Mouse (Mus musculus) stomach, embryonic 15.5 days (tissue): Measurements from ENCODE around the gene Cryzl1. TPM values are rescaled to one million over a fixed set of nuclear protein-coding genes. Genes with fewer than 3 reads are reported as not detected.

Experiments used
- ATAC-seq: fragments of 200-750 bp; cut with Nextera tagmentation; 2 replicates; pipeline ENCODE4 v1.8.0; 2017; ENCODE audit warnings: low read depth, moderate number of reproducible peaks, moderate TSS enrichment; ENCODE audit not compliant: insufficient read depth, low FRiP score
- H3K27ac ChIP-seq: fragments of 300-500 bp; sonication (generic); 2 replicates; pipeline ENCODE4 v1.5.1; 2015; ENCODE audit warnings: mild to moderate bottlenecking, inconsistent platforms
- H3K27me3 ChIP-seq: fragments of 300-500 bp; sonication (generic); replicated peaks from 2 replicates; pipeline ENCODE4 v1.6.1; 2015; ENCODE audit warnings: inconsistent platforms
- H3K36me3 ChIP-seq: fragments of 300-500 bp; sonication (generic); 2 replicates; pipeline ENCODE4 v1.6.1; 2015; ENCODE audit warnings: inconsistent platforms
- H3K4me1 ChIP-seq: fragments of 300-500 bp; sonication (generic); 2 replicates; pipeline ENCODE4 v1.6.1; 2015; ENCODE audit warnings: inconsistent platforms
- H3K4me2 ChIP-seq: fragments of 300-500 bp; sonication (generic); 2 replicates; pipeline ENCODE4 v1.6.1; 2015; ENCODE audit warnings: mild to moderate bottlenecking, inconsistent platforms
- H3K4me3 ChIP-seq: fragments of 300-500 bp; sonication (generic); replicated peaks from 2 replicates; pipeline ENCODE4 v1.5.1; 2015; ENCODE audit warnings: inconsistent platforms
- H3K9ac ChIP-seq: fragments of 300-500 bp; sonication (generic); 2 replicates; pipeline ENCODE4 v1.6.1; 2015; ENCODE audit warnings: inconsistent platforms
- H3K9me3 ChIP-seq: fragments of 300-500 bp; sonication (generic); 2 replicates; pipeline ENCODE4 v1.6.1; 2016; ENCODE audit warnings: inconsistent platforms
- WGBS: fragments of 180-500 bp; shearing (Covaris S2); methylation state at CpG from one replicate; pipeline ENCODE4 v1.1.7; 2015; 5-methylcytosine and 5-hydroxymethylcytosine counted together
- polyA plus RNA-seq: library from polyadenylated mRNA; unstranded; fragments of >200 nt; fragmentation: Nextera tagmentation; extraction: Ambion mirVana; gene quantifications from 2 replicates; pipeline ENCODE4 v1.2.1, GENCODE M21; 2015

The Cryzl1 gene
- polyA plus RNA-seq, 1 experiment from 2014 or later, result 67.6 TPM

DNA sequence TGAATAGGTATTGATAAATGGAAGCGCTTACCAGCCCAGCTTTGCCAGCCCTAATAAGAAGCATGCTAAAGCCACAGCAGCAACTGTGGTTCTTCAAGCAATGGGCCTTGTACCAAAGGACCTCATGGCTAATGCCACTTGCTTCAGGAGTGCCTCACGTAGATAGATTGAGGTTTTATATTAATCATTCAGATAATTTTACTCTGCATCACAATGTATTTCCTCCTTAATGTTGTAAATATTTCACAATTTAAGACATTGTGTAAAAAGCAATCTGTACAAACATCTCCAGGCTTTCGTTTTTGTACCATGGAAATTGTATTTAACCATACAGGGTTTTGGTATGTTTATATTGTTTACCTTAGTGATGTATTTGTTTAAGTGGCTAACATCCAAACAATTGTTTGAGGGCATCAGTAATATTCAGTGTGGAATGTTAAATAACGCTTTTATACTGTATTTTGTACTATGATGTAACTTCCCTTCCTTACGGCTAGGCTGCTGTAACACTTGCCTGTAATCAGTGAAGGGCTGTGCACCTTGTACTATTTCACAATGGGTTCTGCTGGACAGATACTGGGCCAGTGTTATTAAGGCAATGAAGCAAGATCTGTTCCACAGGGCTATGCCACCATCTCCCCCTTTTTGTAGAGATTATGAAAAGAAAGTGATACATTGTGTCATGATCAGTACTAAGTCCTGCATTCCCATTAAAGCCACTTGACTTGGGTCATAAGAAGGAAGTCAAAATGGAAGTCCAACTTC, 50.4 kb downstream of the Cryzl1 start:
- peaks cover 47% of the 10 kb centered on the region for H3K36me3 ChIP-seq
- WGBS, result 80% methylated on average over 5 of the region's 5 CpGs

DNA sequence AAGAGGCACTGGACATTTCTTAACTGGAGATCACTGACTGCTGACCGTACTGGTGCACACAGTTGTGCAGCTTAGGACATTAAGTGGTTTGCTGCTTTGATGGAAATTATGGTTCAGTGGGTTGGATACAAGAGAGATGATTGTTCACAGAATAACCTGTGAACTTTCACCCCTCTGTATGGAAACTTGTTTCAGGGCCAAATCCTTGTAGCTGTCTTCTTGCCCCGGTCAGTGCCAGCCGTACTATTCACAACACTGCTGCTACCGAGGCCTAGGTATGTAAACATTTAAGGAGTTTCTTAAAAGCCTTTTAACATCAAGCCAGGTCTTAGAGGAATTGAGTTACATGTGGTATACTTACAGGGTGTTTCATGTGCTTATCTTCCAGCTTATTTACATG, 54.3 kb downstream of the Cryzl1 start:
- Histone ChIP-seq H3K9ac (no peak overlapping the region), H3K4me3 (no peak overlapping the region), H3K9me3 (no peaks in the 10 kb centered on the region), H3K27me3 (no peaks in the 10 kb centered on the region), H3K4me1 (no peaks in the 10 kb centered on the region), H3K4me2 (no peak overlapping the region), H3K36me3 (peaks cover 57% of the 10 kb centered on the region), H3K27ac (no peak overlapping the region)
- ATAC-seq, result no peak
- 50% methylated on average over 4 of the region's 4 CpGs for WGBS

More for the DNA sequence above, 50.4 kb downstream of the Cryzl1 start:
- Histone ChIP-seq H3K27ac (no peak overlapping the region), H3K9me3 (no peaks in the 10 kb centered on the region), H3K4me2 (no peak overlapping the region), H3K4me3 (no peak overlapping the region), H3K4me1 (no peaks in the 10 kb centered on the region), H3K27me3 (no peaks in the 10 kb centered on the region), H3K9ac (no peak overlapping the region)
- ATAC-seq, result no peak

DNA sequence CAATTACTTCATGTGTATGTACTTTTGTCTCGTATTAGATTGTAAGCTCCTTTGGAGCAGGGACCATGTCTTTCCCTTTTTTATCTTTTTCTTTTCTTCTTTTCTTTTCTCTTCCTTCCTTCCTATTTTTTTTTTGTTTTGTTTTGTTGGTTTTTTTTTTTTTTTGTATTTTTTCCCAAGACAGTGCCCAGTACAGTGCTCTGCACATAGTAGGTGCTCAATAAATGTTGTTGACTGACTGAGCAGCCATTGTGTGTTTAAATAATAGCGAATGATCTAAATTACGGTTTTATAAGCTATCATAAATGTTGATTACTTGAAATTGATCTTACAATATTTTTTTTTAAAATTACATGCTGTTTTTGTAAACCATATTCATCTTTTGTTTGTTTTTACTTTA, 65.0 kb downstream of the Cryzl1 start:
- H3K4me3 ChIP-seq, result no peak overlapping the region

DNA sequence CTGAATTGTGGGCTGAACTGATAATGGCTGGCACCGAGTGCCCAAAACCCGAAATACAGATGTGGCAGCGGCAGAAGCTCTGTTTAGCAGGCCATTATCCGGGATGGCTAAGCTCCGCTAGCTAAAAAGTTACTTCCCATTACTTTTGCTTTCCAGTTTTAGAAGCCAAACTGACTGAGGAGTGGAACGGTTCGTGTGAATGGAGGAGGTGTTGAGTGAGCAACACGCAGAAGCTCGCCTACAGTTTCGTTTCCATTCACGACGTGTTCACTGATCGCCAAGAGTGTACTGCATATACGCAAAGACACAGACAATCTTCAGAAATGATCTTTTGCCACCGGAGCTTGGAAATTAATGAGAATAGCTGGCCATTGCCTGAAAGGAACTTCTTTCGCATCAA, 66.4 kb downstream of the Cryzl1 start:
- ATAC-seq, result no peak
- Histone ChIP-seq H3K4me2 (no peak overlapping the region), H3K9me3 (no peaks in the 10 kb centered on the region), H3K4me1 (no peaks in the 10 kb centered on the region), H3K9ac (no peak overlapping the region), H3K27ac (no peak overlapping the region), H3K4me3 (no peak overlapping the region), H3K27me3 (no peaks in the 10 kb centered on the region), H3K36me3 (peaks cover 64% of the 10 kb centered on the region)
- WGBS, result 92% methylated on average over 16 of the region's 16 CpGs

More for the DNA sequence above, 65.0 kb downstream of the Cryzl1 start:
- no peaks in the 10 kb centered on the region for H3K9me3 ChIP-seq
- no peak overlapping the region for H3K9ac ChIP-seq
- peaks cover 52% of the 10 kb centered on the region for H3K36me3 ChIP-seq
- H3K27ac ChIP-seq, result no peak overlapping the region
- WGBS, result 94% methylated on average over 3 of the region's 3 CpGs
- no peak overlapping the region for H3K4me2 ChIP-seq
- H3K27me3 ChIP-seq, result no peaks in the 10 kb centered on the region
- no peaks in the 10 kb centered on the region for H3K4me1 ChIP-seq
- no peak for ATAC-seq

DNA sequence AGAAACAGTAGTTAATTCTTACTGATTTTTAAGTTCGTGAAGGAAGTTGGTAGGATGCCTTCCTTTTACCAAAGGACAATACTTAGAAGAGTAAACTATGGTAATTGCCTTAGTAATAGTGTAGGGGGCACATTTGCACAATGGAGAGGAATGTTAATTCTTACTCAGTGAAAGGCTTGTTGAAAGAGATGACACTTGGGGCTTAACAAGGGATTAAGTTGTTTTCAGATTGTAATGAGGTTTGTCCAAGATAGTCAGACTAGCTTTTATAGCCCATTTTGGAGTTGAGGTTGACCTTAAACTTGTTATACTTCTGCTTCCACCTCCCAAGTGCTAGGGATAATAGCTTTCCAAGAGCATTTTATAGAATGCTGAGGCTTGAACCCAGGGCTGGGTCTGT, 67.4 kb downstream of the Cryzl1 start:
- ATAC-seq, result no peak

DNA sequence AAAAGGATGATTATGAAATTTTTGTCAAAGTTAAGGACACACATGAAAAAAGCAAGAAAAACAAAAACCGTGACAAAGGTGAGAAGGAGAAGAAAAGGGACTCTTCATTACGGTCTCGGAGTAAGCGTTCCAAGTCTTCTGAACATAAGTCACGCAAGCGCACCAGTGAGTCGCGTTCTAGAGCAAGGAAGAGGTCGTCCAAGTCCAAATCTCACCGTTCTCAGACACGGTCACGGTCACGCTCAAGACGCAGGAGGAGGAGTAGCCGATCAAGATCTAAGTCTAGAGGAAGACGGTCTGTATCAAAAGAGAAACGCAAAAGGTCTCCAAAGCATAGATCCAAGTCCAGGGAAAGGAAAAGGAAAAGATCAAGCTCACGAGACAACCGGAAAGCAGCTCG, 69.0 kb downstream of the Cryzl1 start:
- Histone ChIP-seq H3K36me3 (peaks cover 71% of the 10 kb centered on the region), H3K9me3 (no peaks in the 10 kb centered on the region), H3K4me1 (no peaks in the 10 kb centered on the region), H3K27ac (no peak overlapping the region), H3K27me3 (no peaks in the 10 kb centered on the region), H3K9ac (no peak overlapping the region), H3K4me2 (no peak overlapping the region), H3K4me3 (no peak overlapping the region)
- WGBS, result 96% methylated on average over 20 of the region's 20 CpGs
- no peak for ATAC-seq

More for the DNA sequence above, 67.4 kb downstream of the Cryzl1 start:
- Histone ChIP-seq H3K9me3 (no peaks in the 10 kb centered on the region), H3K4me3 (no peak overlapping the region), H3K4me1 (no peaks in the 10 kb centered on the region), H3K27me3 (no peaks in the 10 kb centered on the region), H3K9ac (no peak overlapping the region), H3K4me2 (no peak overlapping the region), H3K27ac (no peak overlapping the region), H3K36me3 (peaks cover 67% of the 10 kb centered on the region)
- 65% methylated on average over 1 of the region's 1 CpGs for WGBS

DNA sequence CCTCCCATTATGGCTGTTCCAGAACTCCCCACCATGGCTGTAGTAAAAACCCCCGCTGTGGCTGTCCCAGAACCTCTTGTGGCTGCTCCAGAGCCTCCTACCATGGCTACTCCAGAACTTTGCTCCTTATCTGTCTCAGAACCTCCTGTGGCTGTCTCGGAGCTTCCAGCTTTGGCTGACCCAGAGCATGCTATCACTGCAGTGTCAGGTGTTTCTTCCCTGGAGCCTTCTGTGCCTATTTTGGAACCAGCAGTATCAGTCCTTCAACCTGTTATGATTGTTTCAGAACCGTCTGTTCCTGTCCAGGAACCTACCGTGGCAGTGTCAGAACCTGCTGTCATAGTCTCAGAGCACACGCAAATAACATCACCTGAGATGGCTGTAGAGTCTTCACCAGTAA, 70.3 kb downstream of the Cryzl1 start:
- no peaks in the 10 kb centered on the region for H3K27me3 ChIP-seq
- H3K4me1 ChIP-seq, result no peaks in the 10 kb centered on the region
- ATAC-seq, result no peak
- peaks cover 71% of the 10 kb centered on the region for H3K36me3 ChIP-seq
- no peaks in the 10 kb centered on the region for H3K9me3 ChIP-seq
- H3K4me3 ChIP-seq, result no peak overlapping the region
- no peak overlapping the region for H3K9ac ChIP-seq
- WGBS, result 93% methylated on average over 5 of the region's 5 CpGs
- H3K4me2 ChIP-seq, result no peak overlapping the region
- no peak overlapping the region for H3K27ac ChIP-seq

DNA sequence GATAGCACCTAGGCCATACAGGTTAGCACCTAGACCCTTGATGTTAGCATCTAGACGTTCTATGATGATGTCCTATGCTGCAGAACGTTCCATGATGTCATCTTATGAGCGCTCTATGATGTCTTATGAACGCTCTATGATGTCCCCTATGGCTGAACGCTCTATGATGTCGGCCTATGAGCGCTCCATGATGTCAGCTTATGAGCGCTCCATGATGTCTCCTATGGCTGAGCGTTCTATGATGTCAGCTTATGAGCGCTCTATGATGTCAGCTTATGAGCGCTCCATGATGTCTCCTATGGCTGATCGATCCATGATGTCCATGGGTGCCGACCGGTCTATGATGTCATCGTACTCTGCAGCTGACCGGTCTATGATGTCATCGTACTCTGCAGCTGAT, 71.5 kb downstream of the Cryzl1 start:
- WGBS, result 98% methylated on average over 17 of the region's 17 CpGs
- H3K4me3 ChIP-seq, result no peak overlapping the region
- H3K4me1 ChIP-seq, result peaks cover 3% of the 10 kb centered on the region; the same call in 1 of the 2 replicates
- H3K36me3 ChIP-seq, result peaks cover 68% of the 10 kb centered on the region
- H3K27me3 ChIP-seq, result no peaks in the 10 kb centered on the region
- H3K9ac ChIP-seq, result no peak overlapping the region
- H3K9me3 ChIP-seq, result no peaks in the 10 kb centered on the region
- peak; percentile 27; the same call in 1 of the 2 replicates for ATAC-seq
- H3K27ac ChIP-seq, result no peak overlapping the region
- H3K4me2 ChIP-seq, result no peak overlapping the region

DNA sequence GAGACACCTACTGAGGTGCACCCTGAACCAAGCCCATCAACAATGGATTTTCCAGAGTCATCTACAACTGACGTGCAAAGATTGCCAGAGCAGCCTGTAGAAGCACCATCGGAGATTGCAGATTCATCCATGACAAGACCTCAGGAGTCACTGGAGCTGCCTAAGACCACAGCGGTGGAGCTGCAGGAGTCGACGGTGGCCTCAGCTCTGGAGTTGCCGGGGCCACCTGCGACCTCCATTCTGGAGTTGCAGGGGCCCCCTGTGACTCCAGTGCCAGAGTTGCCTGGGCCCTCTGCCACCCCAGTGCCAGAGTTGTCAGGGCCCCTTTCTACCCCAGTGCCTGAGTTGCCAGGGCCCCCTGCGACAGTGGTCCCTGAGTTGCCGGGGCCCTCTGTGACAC, 73.5 kb downstream of the Cryzl1 start:
- H3K4me1 ChIP-seq, result peaks cover 5% of the 10 kb centered on the region; the same call in 1 of the 2 replicates
- H3K27ac ChIP-seq, result no peak overlapping the region
- H3K9ac ChIP-seq, result no peak overlapping the region
- no peaks in the 10 kb centered on the region for H3K9me3 ChIP-seq
- 97% methylated on average over 9 of the region's 9 CpGs for WGBS
- H3K4me2 ChIP-seq, result no peak overlapping the region
- no peak overlapping the region for H3K4me3 ChIP-seq
- no peaks in the 10 kb centered on the region for H3K27me3 ChIP-seq
- ATAC-seq, result no peak
- peaks cover 69% of the 10 kb centered on the region for H3K36me3 ChIP-seq

DNA sequence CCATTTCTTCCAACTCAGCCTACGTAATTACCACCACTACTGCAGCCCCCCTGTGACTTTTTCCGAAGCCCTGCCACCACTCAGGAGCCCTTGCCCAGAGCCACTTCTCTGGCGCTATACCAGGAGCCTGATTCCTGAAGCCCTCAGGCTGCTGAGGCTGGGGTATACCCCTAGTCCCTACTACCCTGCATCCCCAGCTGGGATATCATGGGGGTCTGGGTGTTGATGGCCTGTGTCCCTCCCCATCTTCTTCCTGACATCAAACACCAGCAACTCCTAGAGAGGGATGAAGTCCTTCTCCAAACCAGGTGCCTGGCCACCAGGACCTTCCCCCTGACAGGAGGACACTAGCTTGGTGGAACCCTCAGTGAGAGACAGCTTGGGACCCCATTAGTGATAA, 76.6 kb downstream of the Cryzl1 start:
- Histone ChIP-seq H3K9ac (no peak overlapping the region), H3K9me3 (no peaks in the 10 kb centered on the region), H3K27ac (no peak overlapping the region), H3K4me3 (no peak overlapping the region), H3K27me3 (no peaks in the 10 kb centered on the region), H3K4me1 (peaks cover 9% of the 10 kb centered on the region), H3K36me3 (peaks cover 38% of the 10 kb centered on the region), H3K4me2 (no peak overlapping the region)
- 93% methylated on average over 3 of the region's 3 CpGs for WGBS
- no peak for ATAC-seq

DNA sequence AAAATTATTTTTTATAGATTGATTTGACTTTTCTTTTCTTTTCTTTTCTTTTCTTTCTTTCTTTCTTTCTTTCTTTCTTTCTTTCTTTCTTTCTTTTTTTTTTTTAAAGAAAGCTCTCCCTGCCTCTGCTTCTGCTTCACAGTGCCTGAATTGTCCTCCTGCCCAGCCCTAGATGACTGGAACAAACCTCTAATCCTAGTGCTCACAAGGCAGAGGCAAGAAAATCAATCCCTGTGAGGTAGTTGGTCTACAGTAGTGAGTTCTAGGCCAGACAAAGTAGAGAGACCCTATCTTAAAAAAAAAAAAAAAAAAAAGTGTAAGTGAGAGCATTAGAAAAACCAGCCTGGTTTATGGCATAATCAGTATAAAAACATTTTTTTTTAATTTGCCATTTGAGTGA, 79.0 kb downstream of the Cryzl1 start:
- H3K27me3 ChIP-seq, result no peaks in the 10 kb centered on the region
- H3K36me3 ChIP-seq, result peaks cover 14% of the 10 kb centered on the region
- no peak overlapping the region for H3K4me3 ChIP-seq
- no peak for ATAC-seq
- H3K9ac ChIP-seq, result no peak overlapping the region
- peaks cover 9% of the 10 kb centered on the region for H3K4me1 ChIP-seq
- no peak overlapping the region for H3K27ac ChIP-seq
- no peaks in the 10 kb centered on the region for H3K9me3 ChIP-seq
- H3K4me2 ChIP-seq, result no peak overlapping the region

DNA sequence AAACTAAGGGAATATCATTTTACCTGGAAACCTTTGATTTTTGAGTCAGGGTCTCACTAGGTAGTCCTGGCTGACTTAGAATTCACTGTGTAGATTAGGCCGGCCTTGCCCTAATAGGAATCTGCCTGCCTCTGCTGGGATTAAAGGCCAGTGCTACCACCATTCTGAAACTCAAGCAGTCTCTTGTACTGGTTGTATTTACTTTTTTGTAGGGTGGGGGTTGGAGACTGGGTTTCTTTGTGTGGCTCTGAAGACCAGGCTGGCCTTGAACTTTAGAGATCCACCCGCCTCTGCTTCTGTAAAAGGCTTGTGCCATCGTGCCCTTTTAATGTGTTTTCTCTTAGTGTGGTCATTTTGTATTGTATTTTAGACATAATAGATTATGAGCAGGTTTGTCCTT, 79.5 kb downstream of the Cryzl1 start:
- no peaks in the 10 kb centered on the region for H3K27me3 ChIP-seq
- H3K36me3 ChIP-seq, result peaks cover 12% of the 10 kb centered on the region
- peaks cover 9% of the 10 kb centered on the region for H3K4me1 ChIP-seq
- 56% methylated on average over 3 of the region's 3 CpGs for WGBS
- no peak for ATAC-seq
- no peak overlapping the region; the same call in 1 of the 2 replicates for H3K9ac ChIP-seq
- H3K27ac ChIP-seq, result no peak overlapping the region
- no peaks in the 10 kb centered on the region for H3K9me3 ChIP-seq
- peak overlapping the region; percentile 57 for H3K4me2 ChIP-seq
- H3K4me3 ChIP-seq, result peak overlapping the region; percentile 27

DNA sequence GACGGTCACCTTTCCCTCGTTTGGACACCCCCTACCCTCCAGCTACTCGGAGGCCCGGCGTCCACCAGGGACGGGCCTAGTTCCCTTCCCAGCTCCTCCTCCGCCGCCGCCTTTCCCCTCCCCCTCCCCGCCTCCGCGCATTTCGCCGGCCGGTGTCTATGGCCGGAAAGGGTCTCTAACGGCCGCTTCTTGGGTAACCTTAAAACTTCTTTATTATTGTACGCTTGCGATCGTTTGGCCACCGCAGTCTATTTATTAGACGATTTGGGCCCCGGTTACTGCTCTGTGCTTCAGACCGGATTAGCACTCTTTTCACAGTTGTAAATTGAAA, 80.6 kb downstream of the Cryzl1 start:
- ATAC-seq, result peak; percentile 62
- H3K4me2 ChIP-seq, result peak overlapping the region; percentile 56
- no peaks in the 10 kb centered on the region for H3K27me3 ChIP-seq
- peaks cover 9% of the 10 kb centered on the region for H3K4me1 ChIP-seq
- H3K9me3 ChIP-seq, result no peaks in the 10 kb centered on the region
- H3K27ac ChIP-seq, result peak overlapping the region; percentile 99
- WGBS, result under 1% methylated on average over 25 of the region's 25 CpGs
- peak overlapping the region; percentile 80 for H3K9ac ChIP-seq
- H3K36me3 ChIP-seq, result peaks cover 7% of the 10 kb centered on the region
- H3K4me3 ChIP-seq, result peak overlapping the region; percentile 76
